Mouse (Mus musculus) midbrain, embryonic 10.5 days (tissue): ENCODE results near the gene Gfod2. TPM values are rescaled to one million over a fixed set of nuclear protein-coding genes. Genes with fewer than 3 reads are reported as not detected.

Experiments
- DNase-seq: peaks from one replicate; pipeline ENCODE4 v3.0.0-alpha.2; 2017; ENCODE audit warnings: low spot score
- H3K27ac ChIP-seq: fragments of 300-500 bp; sonication (generic); replicated peaks from 2 replicates; pipeline ENCODE4 v1.5.1; 2016; ENCODE audit warnings: mild to moderate bottlenecking
- H3K27me3 ChIP-seq: fragments of 300-500 bp; sonication (generic); 2 replicates; pipeline ENCODE4 v1.6.1; 2016; ENCODE audit warnings: low read depth, mild to moderate bottlenecking; ENCODE audit not compliant: poor library complexity, severe bottlenecking
- H3K36me3 ChIP-seq: fragments of 300-500 bp; sonication (generic); 2 replicates; pipeline ENCODE4 v1.6.1; 2016; ENCODE audit warnings: mild to moderate bottlenecking, moderate library complexity
- H3K4me1 ChIP-seq: fragments of 300-500 bp; sonication (generic); 2 replicates; pipeline ENCODE4 v1.6.1; 2016
- H3K4me3 ChIP-seq: fragments of 300-500 bp; sonication (generic); 2 replicates; pipeline ENCODE4 v1.5.1; 2016; ENCODE audit warnings: mild to moderate bottlenecking, moderate library complexity
- H3K9me3 ChIP-seq: fragments of 300-500 bp; sonication (generic); replicated peaks from 2 replicates; pipeline ENCODE4 v1.6.1; 2016; ENCODE audit warnings: mild to moderate bottlenecking
- WGBS: fragments of 180-500 bp; shearing (Covaris S2); methylation state at CpG from one replicate; pipeline ENCODE4 v1.1.7; 2016; 5-methylcytosine and 5-hydroxymethylcytosine counted together
- polyA plus RNA-seq: library from polyadenylated mRNA; unstranded; fragments of >200 nt; fragmentation: Nextera tagmentation; extraction: Ambion mirVana; gene quantifications from 2 replicates; pipeline ENCODE4 v1.2.1, GENCODE M21; 2016

Gfod2 gene
- polyA plus RNA-seq, 1 experiment from 2014 or later: 35.0 TPM

GRCm38 (mm10) chr8:105788927-105789326, 30.5 kb upstream of the Gfod2 start:
- DNase-seq: no peak
- Histone ChIP-seq H3K9me3 (no peaks in the 10 kb centered on the region), H3K27me3 (no peaks in the 10 kb centered on the region), H3K4me3 (no peak overlapping the region), H3K27ac (no peak overlapping the region), H3K4me1 (peaks cover 6% of the 10 kb centered on the region), H3K36me3 (peaks cover 43% of the 10 kb centered on the region)
- 64% methylated on average over 4 of the region's 4 CpGs for WGBS

GRCm38 (mm10) chr8:105788241-105788640, 29.8 kb upstream of the Gfod2 start:
- DNase-seq: peak; percentile 59
- Histone ChIP-seq H3K27me3 (no peaks in the 10 kb centered on the region), H3K36me3 (peaks cover 50% of the 10 kb centered on the region), H3K9me3 (no peaks in the 10 kb centered on the region), H3K4me3 (no peak overlapping the region), H3K27ac (no peak overlapping the region), H3K4me1 (peaks cover 6% of the 10 kb centered on the region)
- 85% methylated on average over 2 of the region's 2 CpGs for WGBS

DNA sequence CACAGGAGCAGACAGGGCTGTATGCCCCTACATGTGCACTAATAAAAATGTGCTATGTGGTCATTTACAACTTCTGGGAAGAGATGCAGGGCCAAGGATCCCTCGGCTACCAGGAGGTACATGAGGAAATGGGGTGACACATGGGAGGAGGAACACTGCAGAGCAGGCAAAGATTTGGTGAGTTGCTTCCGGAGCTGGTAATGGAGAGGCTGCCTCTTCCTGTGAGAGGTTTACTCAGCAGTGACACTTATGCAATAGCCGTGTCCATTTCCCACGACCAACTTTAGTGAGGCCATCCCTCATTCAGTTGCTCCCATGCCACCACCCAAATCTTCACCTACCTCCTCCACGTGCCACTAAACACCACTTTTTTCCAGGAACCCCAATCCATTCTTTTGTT, 21.8 kb upstream of the Gfod2 start:
- H3K36me3 ChIP-seq: peaks cover 95% of the 10 kb centered on the region
- no peak for DNase-seq
- no peak overlapping the region for H3K4me3 ChIP-seq
- no peak overlapping the region for H3K27ac ChIP-seq
- WGBS: 94% methylated on average over 5 of the region's 5 CpGs
- no peaks in the 10 kb centered on the region for H3K27me3 ChIP-seq
- no peaks in the 10 kb centered on the region for H3K4me1 ChIP-seq
- no peaks in the 10 kb centered on the region for H3K9me3 ChIP-seq

- no peak for DNase-seq
- Histone ChIP-seq H3K4me1 (no peaks in the 10 kb centered on the region), H3K9me3 (no peaks in the 10 kb centered on the region), H3K27ac (no peak overlapping the region), H3K27me3 (no peaks in the 10 kb centered on the region), H3K4me3 (no peak overlapping the region), H3K36me3 (peaks cover 99% of the 10 kb centered on the region)
- WGBS: 96% methylated on average over 2 of the region's 2 CpGs
Observed at GRCm38 (mm10) chr8:105777833-105778232, 19.4 kb upstream of the Gfod2 start.

DNA sequence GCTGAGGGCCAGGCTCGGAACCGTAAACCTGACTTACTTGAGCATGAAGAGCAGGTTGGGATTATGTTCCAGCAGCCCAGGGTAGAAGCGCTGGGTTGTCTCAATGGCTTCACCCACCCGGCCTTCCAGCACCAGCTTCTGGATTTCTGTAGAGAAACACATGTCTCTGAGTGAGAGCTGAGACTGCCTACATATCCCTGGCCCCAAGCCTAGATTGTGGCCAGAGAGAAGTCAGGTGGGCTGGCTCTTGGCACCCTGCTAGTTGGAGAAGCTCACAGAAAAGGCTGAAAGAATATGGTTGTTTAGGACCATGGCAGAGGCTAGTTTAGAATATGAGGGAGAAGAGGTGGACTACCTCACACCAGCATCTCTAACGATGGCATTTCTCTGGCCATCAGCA, 16.0 kb upstream of the Gfod2 start:
- no peak overlapping the region for H3K27ac ChIP-seq
- H3K36me3 ChIP-seq: peaks cover 96% of the 10 kb centered on the region
- 93% methylated on average over 5 of the region's 5 CpGs for WGBS
- DNase-seq: no peak
- H3K27me3 ChIP-seq: no peaks in the 10 kb centered on the region
- H3K9me3 ChIP-seq: no peaks in the 10 kb centered on the region
- no peak overlapping the region for H3K4me3 ChIP-seq
- H3K4me1 ChIP-seq: no peaks in the 10 kb centered on the region

DNA sequence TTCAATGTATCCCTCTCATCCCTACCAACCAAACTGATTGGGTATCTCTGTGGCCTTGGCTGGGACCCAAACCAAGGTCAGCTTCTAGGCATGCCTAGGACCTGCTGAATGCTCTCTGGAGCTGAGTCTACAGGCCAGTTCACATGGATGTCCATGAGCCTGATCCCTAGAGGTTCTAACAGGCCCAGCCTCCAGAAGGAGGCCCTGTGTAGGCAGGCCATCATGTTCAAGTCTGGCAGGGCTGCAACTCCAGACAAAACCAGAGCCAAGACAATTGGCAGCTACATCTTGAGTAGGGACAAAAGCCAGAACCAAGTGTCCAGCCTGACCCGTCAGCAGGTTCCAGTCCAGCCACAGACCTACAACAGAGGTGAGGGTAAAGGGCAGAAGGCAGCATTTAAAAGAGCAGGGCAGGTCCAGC, 15.0 kb upstream of the Gfod2 start:
- Histone ChIP-seq H3K36me3 (peaks cover 96% of the 10 kb centered on the region), H3K9me3 (no peaks in the 10 kb centered on the region), H3K4me3 (no peak overlapping the region), H3K4me1 (no peaks in the 10 kb centered on the region), H3K27ac (no peak overlapping the region), H3K27me3 (no peaks in the 10 kb centered on the region)
- WGBS: 92% methylated on average over 1 of the region's 1 CpGs
- DNase-seq: no peak

DNA sequence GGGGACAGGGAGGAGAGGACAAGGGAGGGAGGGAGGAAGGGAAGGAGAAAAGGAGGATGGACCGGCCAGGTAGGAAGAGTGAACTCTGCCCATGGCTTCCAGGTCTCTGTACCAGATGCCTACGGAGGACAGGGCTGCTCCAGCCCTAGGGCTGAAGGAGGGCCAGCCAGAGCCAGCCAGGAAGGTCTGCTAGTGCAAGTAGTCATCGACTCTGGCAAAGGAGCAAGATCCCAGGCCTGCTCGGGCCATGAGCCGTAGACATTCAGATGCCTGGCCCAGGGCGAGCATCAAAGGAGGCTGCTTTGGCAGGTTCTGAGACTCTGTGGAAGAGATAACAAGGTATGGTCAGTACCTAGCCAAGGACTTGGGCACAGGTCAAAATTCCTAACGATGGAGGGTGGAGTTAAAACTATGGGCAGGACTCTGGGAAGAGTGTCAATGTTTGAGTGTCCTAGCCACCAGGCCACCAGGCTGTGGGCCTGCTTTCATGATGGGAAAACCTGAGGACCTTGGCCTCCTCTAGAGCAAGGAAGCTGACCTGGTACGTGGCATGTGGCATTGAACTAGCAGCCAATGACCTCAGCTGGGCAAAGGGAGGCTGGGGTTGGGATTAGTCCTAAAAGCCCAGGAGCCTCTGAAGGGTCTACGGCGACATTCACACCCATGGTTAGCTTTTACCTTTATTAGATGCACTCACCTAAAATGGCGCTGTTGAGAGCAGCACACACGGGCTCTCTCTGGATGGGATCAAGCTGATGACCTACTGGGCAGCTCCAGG, 13.1 kb upstream of the Gfod2 start:
- H3K9me3 ChIP-seq: no peaks in the 10 kb centered on the region
- no peaks in the 10 kb centered on the region for H3K27me3 ChIP-seq
- H3K36me3 ChIP-seq: peaks cover 88% of the 10 kb centered on the region
- H3K27ac ChIP-seq: no peak overlapping the region
- no peaks in the 10 kb centered on the region for H3K4me1 ChIP-seq
- WGBS: 91% methylated on average over 12 of the region's 12 CpGs
- no peak for DNase-seq
- no peak overlapping the region for H3K4me3 ChIP-seq

GRCm38 (mm10) chr8:105770609-105771008, 12.1 kb upstream of the Gfod2 start:
- DNase-seq: peak; percentile 33

DNA sequence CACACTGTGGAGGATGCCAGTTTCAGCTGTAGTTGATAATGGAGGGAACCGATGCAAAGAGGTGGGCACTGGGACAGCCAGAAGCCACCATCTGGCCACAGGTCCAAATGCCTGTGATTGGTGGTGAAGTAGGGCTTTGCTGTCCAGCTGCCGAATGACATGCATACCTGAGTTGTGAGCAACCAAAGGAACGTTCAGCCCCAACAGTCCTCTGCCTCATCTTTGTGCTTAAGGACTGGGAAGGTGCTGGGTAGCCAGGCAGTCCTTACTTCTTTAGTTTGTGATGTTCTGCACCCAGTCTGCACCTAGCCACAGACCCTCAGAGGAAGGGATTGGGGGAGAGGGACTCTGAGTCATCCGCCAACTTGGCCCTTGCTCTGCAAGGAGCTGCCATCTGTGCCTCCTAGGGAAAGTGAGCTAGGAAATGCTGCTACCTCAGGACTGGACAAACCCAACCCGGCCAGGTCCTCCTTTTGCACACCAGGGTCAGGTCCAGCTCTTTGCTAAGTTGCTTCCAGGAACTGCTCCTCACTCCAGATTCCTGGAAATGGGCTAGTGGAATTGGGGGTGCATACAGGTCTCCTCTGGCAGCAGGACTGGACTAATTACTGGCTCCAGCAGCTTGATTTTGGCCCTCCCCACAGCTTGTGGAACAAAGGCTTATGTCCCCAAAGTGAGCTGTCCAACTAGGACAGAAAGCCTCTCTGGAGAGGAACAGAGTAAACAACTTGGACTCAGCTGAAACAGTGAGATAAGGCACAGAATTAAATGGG, 10.2 kb upstream of the Gfod2 start:
- peaks cover 59% of the 10 kb centered on the region for H3K36me3 ChIP-seq

More at GRCm38 (mm10) chr8:105770609-105771008, 12.1 kb upstream of the Gfod2 start:
- Histone ChIP-seq H3K27me3 (no peaks in the 10 kb centered on the region), H3K4me3 (no peak overlapping the region), H3K36me3 (peaks cover 78% of the 10 kb centered on the region), H3K27ac (no peak overlapping the region), H3K4me1 (no peaks in the 10 kb centered on the region), H3K9me3 (no peaks in the 10 kb centered on the region)
- 95% methylated on average over 1 of the region's 1 CpGs for WGBS

DNA sequence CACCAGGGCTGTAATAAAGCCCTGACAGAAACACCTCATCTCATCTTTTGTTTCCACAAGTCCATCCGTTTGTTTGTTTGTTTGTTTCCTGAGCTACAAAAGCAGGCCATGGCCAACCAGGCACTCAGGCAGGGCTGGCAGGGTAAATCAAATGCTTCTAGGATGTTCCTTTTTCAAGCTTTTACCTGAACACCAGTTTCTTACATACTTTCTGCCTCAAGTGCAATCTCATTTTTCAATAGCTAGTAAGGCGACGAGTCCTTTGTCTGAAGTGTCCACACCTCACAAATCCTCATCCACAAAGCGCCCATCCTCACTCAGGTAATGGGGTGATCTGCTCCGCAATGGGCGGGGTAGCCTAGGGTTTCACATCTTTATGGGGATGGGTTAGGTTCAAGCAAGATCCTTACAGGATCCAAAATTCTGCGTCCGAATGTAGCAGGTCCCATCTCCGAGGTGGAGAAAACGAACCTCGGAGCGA, 628 bp downstream of the Gfod2 start:
- peak overlapping the region; percentile 94 for H3K4me3 ChIP-seq
- no peak for DNase-seq
- no peaks in the 10 kb centered on the region for H3K9me3 ChIP-seq
- H3K36me3 ChIP-seq: peaks cover 5% of the 10 kb centered on the region
- H3K27ac ChIP-seq: peak overlapping the region; percentile 91
- WGBS: 4% methylated on average over 12 of the region's 12 CpGs
- peaks cover 18% of the 10 kb centered on the region for H3K4me1 ChIP-seq
- no peaks in the 10 kb centered on the region for H3K27me3 ChIP-seq

More for the DNA sequence above, 10.2 kb upstream of the Gfod2 start:
- no peak for DNase-seq
- Histone ChIP-seq H3K27me3 (no peaks in the 10 kb centered on the region), H3K4me1 (no peaks in the 10 kb centered on the region), H3K4me3 (no peak overlapping the region), H3K9me3 (no peaks in the 10 kb centered on the region), H3K27ac (no peak overlapping the region)
- 94% methylated on average over 5 of the region's 5 CpGs for WGBS

DNA sequence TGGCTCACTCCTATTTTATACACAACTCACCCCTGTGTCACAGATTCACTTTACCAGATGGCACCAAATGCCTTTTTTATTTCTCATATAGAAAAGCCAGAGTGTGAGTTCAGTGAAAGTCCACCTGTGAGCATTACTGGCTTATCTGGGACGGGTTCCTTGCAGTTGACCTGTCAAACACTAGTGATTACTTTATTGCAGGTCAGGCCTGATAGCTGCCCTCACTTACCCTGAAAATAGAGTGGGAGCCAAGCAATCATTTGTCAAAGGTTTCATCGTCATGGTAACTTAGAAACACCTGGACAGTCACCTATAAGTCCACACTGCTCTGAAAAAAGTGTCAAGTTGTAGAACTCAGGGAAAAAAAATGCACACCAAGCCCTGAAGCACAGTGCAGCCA, 3.8 kb downstream of the Gfod2 start:
- WGBS: 92% methylated on average over 2 of the region's 2 CpGs
- peaks cover 5% of the 10 kb centered on the region for H3K36me3 ChIP-seq
- H3K9me3 ChIP-seq: no peaks in the 10 kb centered on the region
- peaks cover 32% of the 10 kb centered on the region for H3K4me1 ChIP-seq
- no peak overlapping the region for H3K4me3 ChIP-seq
- H3K27me3 ChIP-seq: no peaks in the 10 kb centered on the region
- H3K27ac ChIP-seq: no peak overlapping the region
- no peak for DNase-seq

- Histone ChIP-seq H3K27me3 (no peaks in the 10 kb centered on the region), H3K4me1 (peaks cover 27% of the 10 kb centered on the region), H3K27ac (no peak overlapping the region), H3K4me3 (no peak overlapping the region), H3K9me3 (no peaks in the 10 kb centered on the region), H3K36me3 (peaks cover 5% of the 10 kb centered on the region)
- no peak for DNase-seq
- WGBS: 85% methylated on average over 2 of the region's 2 CpGs
Observed at GRCm38 (mm10) chr8:105753916-105754315, 4.5 kb downstream of the Gfod2 start.

- WGBS: 16% methylated on average over 11 of the region's 11 CpGs
- no peaks in the 10 kb centered on the region for H3K27me3 ChIP-seq
- peak; percentile 18 for DNase-seq
- no peak overlapping the region for H3K4me3 ChIP-seq
- peaks cover 17% of the 10 kb centered on the region for H3K4me1 ChIP-seq
- peaks cover 10% of the 10 kb centered on the region for H3K36me3 ChIP-seq
- H3K27ac ChIP-seq: no peak overlapping the region
- H3K9me3 ChIP-seq: no peaks in the 10 kb centered on the region
Observed at GRCm38 (mm10) chr8:105750606-105751005, 7.9 kb downstream of the Gfod2 start.
